Mouse (Mus musculus) layer of hippocampus, postnatal 36 days (tissue): ENCODE measurements around the gene C77080. TPM values are rescaled to one million over a fixed set of nuclear protein-coding genes. Genes with fewer than 3 reads are reported as not detected.
A peak's percentile ranks its signal among the peaks of the same experiment; 100 is the strongest.
"Not testable (repeated sequence)": the region's sequence is repeated elsewhere in the genome, so short reads cannot be mapped to it uniquely, and the experiment has no call there.

Source experiments
- DNase-seq, 2 experiments: peaks; one replicate each; pipeline ENCODE4 v3.0.0; 2022
- microRNA-seq, 2 experiments: library from miRNA; unstranded; fragments of <30 nt; microRNA quantifications; one replicate each; pipeline ENCODE4 v1.2.0; 2021
- total RNA-seq, 2 experiments: library from RNA; stranded (reverse); gene quantifications; 2 replicates each; pipeline ENCODE4 v1.2.3; 2021

The C77080 gene
- total RNA-seq, 2 experiments from 2014 or later = 5.8 TPM

- DNase-seq = not testable (repeated sequence)
Measured at GRCm38 (mm10) chr4:129212486-129212885, 48.7 kb downstream of the C77080 start.

- DNase-seq = no peak
Measured at GRCm38 (mm10) chr4:129211461-129211860, 49.7 kb downstream of the C77080 start.

GRCm38 (mm10) chr4:129209504-129209903 is 51.7 kb downstream of the C77080 start:
- DNase-seq = no peak

- no peak for DNase-seq
Measured at GRCm38 (mm10) chr4:129206792-129207191, 54.4 kb downstream of the C77080 start.

GRCm38 (mm10) chr4:129204655-129205054 is 56.5 kb downstream of the C77080 start:
- no peak for DNase-seq

GRCm38 (mm10) chr4:129197514-129197913 is 63.7 kb downstream of the C77080 start:
- no peak for DNase-seq

GRCm38 (mm10) chr4:129194280-129194679 is 66.9 kb downstream of the C77080 start:
- no peak for DNase-seq

- no peak for DNase-seq
Measured at GRCm38 (mm10) chr4:129191691-129192090, 69.5 kb downstream of the C77080 start.

- DNase-seq = no peak
Measured at GRCm38 (mm10) chr4:129190538-129190937, 70.7 kb downstream of the C77080 start.

- DNase-seq = peak; percentile 95
Measured at GRCm38 (mm10) chr4:129189542-129190519, 71.4 kb downstream of the C77080 start, which contains the start of the genes S100pbp and Yars. S100pbp (minus strand) TSS chr4:129189727. Yars (plus strand) TSS chr4:129189760.

- peak; percentile 61 to 66 for DNase-seq
Measured at GRCm38 (mm10) chr4:129188803-129189541, 72.2 kb downstream of the C77080 start.

GRCm38 (mm10) chr4:129188041-129188659 is 73.1 kb downstream of the C77080 start:
- DNase-seq = no peak

GRCm38 (mm10) chr4:129179560-129179959 is 81.6 kb downstream of the C77080 start:
- no peak for DNase-seq

GRCm38 (mm10) chr4:129172529-129172928 is 88.7 kb downstream of the C77080 start:
- no peak for DNase-seq

Small RNAs within 50 kb of the gene (microRNA-seq; reads per million reads assigned to microRNA genes)
- 0 reads per million in 2 experiments for gene Gm22994

Other genes with a start within 250 kb of the C77080 start
- 10 to 100 TPM; 40.7 to 45.9 TPM for gene Rnf19b, start 203.1 kb downstream of the C77080 start, total RNA-seq
- not detected for gene Tmem54, start 155.9 kb downstream of the C77080 start, total RNA-seq
- 1,000 to 10,000 TPM; 2,384 to 2,720 TPM for gene Hpca, start 139.4 kb downstream of the C77080 start, total RNA-seq
- gene Fndc5, start 124.4 kb downstream of the C77080 start, total RNA-seq = 10 to 100 TPM; 76.2 to 78.0 TPM
- 10 to 100 TPM; 31.8 to 34.8 TPM for gene S100pbp, start 71.7 kb downstream of the C77080 start, total RNA-seq
- gene Yars, start 71.6 kb downstream of the C77080 start, total RNA-seq = 10 to 100 TPM; 84.4 to 95.9 TPM
- gene Sync, start 26.2 kb upstream of the C77080 start, total RNA-seq = 1 to 10 TPM in 1 of 2 experiments, under 1 TPM in 1; 0.56 to 1.1 TPM
- gene Rbbp4, start 74.0 kb upstream of the C77080 start, total RNA-seq = 100 to 1,000 TPM; 123 to 129 TPM
- gene Zbtb8os, start 74.3 kb upstream of the C77080 start, total RNA-seq = 10 to 100 TPM; 29.4 to 35.8 TPM
- 1 to 10 TPM; 3.0 to 4.1 TPM for gene Zbtb8a, start 116.7 kb upstream of the C77080 start, total RNA-seq
- 1 to 10 TPM; 3.6 to 4.6 TPM for gene Zbtb8b, start 179.4 kb upstream of the C77080 start, total RNA-seq
- 10 to 100 TPM; 53.4 to 54.5 TPM for gene Bsdc1, start 200.2 kb upstream of the C77080 start, total RNA-seq
- not detected for gene Tssk3, start 229.6 kb upstream of the C77080 start, total RNA-seq
- gene Fam229a, start 229.8 kb upstream of the C77080 start, total RNA-seq = not detected